22 mouse cellular contexts compared by ENCODE assay signal in the genomic region with DNA sequence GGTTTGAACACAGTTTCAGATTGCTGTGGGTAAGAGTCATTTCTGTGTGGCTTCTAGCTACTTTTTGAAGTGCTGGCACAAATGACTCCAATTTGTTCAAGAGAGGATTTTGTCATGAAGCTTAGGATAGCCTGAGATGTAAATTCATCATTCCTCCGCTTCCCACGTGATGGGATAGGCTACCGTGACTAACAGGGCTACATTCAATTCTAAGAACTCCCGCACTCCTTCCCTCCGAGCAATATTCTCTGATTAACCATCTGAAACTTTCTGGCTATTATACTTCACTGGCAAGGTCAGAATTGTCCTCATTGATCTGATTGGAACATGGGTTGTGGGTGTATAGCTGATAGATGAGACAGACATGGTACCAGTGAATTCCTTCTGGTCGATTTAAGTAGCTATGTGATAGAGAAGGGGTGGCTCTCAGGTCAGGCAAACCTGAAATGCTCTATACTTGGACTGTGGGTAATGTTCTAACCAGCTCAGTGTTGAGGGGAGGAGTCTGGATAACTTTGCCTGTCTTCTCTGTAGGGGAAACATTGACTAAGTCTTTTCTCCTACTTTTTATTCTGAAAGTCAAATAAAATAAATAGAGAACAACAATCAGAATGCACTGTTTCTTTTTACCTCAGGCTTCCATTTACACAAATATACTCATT.
DNase-seq lines count a peak whose midpoint lies in the region; ATAC-seq and TF ChIP-seq lines count a peak whose summit lies in the region.
"Had no signal": no experiment of that assay in that cellular context is flagged by ENCODE, and none has a peak within 500 bp of the region (broad histone marks: within the 10 kb centered on the region; RNA-seq: fewer than 3 reads in every experiment).

No protein-coding gene starts in this region.

- TF ChIP-seq CTCF in kidney, postnatal 0 days (IDR thresholded peaks at IDR 0.05; ENCODE audit: low read depth): no peak

- ATAC-seq in midbrain, embryonic 11.5 days (ENCODE audit: low FRiP score): peak; percentile 55
- no peak; the same call in 1 of the 2 replicates for ATAC-seq in midbrain, embryonic 16.5 days
- 0 out of 2 replicates have a peak, but pooled peaks have one; percentile 39 for ATAC-seq in kidney, postnatal 0 days (replicated peaks; ENCODE audit: low FRiP score, low read depth)
- ATAC-seq in cerebellum, adult (ENCODE audit: insufficient number of reproducible peaks, low FRiP score, low TSS enrichment): no peak
- ATAC-seq: forebrain, embryonic 14.5 days had no signal

- no peak overlapping the region for H3K27ac ChIP-seq in midbrain, embryonic 11.5 days (ENCODE audit: low read depth, low read length)
- H3K27ac ChIP-seq in midbrain, embryonic 16.5 days (ENCODE audit: low read length): no peak overlapping the region
- H3K27ac ChIP-seq in kidney, postnatal 0 days: no peak overlapping the region
- H3K27ac ChIP-seq: embryonic facial prominence, embryonic 15.5 days; forebrain, embryonic 10.5 days; gastrocnemius, adult 2 months had no signal

- H3K36me3 ChIP-seq in midbrain, embryonic 11.5 days (ENCODE audit: control insufficient read depth, insufficient read depth, low read length): no peaks in the 10 kb centered on the region
- H3K36me3 ChIP-seq in midbrain, embryonic 16.5 days (ENCODE audit: control insufficient read depth, insufficient read depth, low read length): no peaks in the 10 kb centered on the region
- H3K36me3 ChIP-seq in kidney, postnatal 0 days (ENCODE audit: insufficient read depth, low read length): no peaks in the 10 kb centered on the region
- H3K36me3 ChIP-seq: embryonic facial prominence, embryonic 15.5 days; forebrain, embryonic 10.5 days; heart, embryonic 12.5 days had no signal

- H3K27me3 ChIP-seq in midbrain, embryonic 11.5 days (ENCODE audit: control insufficient read depth, insufficient read depth, low read length): no peaks in the 10 kb centered on the region
- no peaks in the 10 kb centered on the region for H3K27me3 ChIP-seq in midbrain, embryonic 16.5 days (ENCODE audit: control insufficient read depth, insufficient read depth, low read depth, low read length)
- no peaks in the 10 kb centered on the region for H3K27me3 ChIP-seq in kidney, postnatal 0 days (ENCODE audit: insufficient read depth, low read length)
- H3K27me3 ChIP-seq: embryonic facial prominence, embryonic 15.5 days; heart, embryonic 12.5 days had no signal

- no peak overlapping the region for H3K4me2 ChIP-seq in midbrain, embryonic 11.5 days
- H3K4me2 ChIP-seq in midbrain, embryonic 16.5 days (ENCODE audit: low read length): no peak overlapping the region
- no peak overlapping the region for H3K4me2 ChIP-seq in kidney, postnatal 0 days (ENCODE audit: low read length)
- H3K4me2 ChIP-seq: embryonic facial prominence, embryonic 15.5 days; heart, embryonic 12.5 days had no signal

- no peak for DNase-seq in midbrain, embryonic 11.5 days (ENCODE audit: low spot score, missing footprints)
- DNase-seq in kidney, adult 9 months: peak; percentile 78
- DNase-seq in kidney, postnatal 0 days (ENCODE audit: low spot score): no peak
- DNase-seq in kidney, postnatal 36 days: peak; percentile 22 to 63
- no peak for DNase-seq in adrenal gland, adult 18-20 months (ENCODE audit: low spot score in 2 of 2)
- DNase-seq in layer of hippocampus, adult 9-10 months (ENCODE audit: low spot score): no peak
- DNase-seq: adrenal gland, adult 8-10 months; adrenal gland, postnatal 36 days; cerebellum, adult 11 months; cerebellum, adult 8-10 months; cerebellum, postnatal 14 days; embryo, embryonic 11 days; gastrocnemius, adult 2 months; gastrocnemius, postnatal 25 days; heart, postnatal 36 days had no signal

- H3K9me3 ChIP-seq in midbrain, embryonic 11.5 days (ENCODE audit: control insufficient read depth, low read length): no peaks in the 10 kb centered on the region
- no peaks in the 10 kb centered on the region for H3K9me3 ChIP-seq in midbrain, embryonic 16.5 days (replicated peaks; ENCODE audit: control insufficient read depth, low read length, poor library complexity, severe bottlenecking)
- H3K9me3 ChIP-seq in kidney, postnatal 0 days (replicated peaks; ENCODE audit: low read length): no peaks in the 10 kb centered on the region
- H3K9me3 ChIP-seq: embryonic facial prominence, embryonic 15.5 days; forebrain, embryonic 10.5 days; heart, embryonic 12.5 days had no signal

- no peak overlapping the region for H3K9ac ChIP-seq in midbrain, embryonic 11.5 days (ENCODE audit: low read length)
- no peak overlapping the region for H3K9ac ChIP-seq in midbrain, embryonic 16.5 days (ENCODE audit: low read depth, low read length)
- no peak overlapping the region for H3K9ac ChIP-seq in kidney, postnatal 0 days (ENCODE audit: low read depth, low read length)
- H3K9ac ChIP-seq: embryonic facial prominence, embryonic 15.5 days; heart, embryonic 12.5 days had no signal

- no peak overlapping the region for H3K4me3 ChIP-seq in midbrain, embryonic 11.5 days (ENCODE audit: low read depth, low read length)
- no peak overlapping the region for H3K4me3 ChIP-seq in midbrain, embryonic 16.5 days (ENCODE audit: low read depth, low read length)
- H3K4me3 ChIP-seq in kidney, postnatal 0 days (replicated peaks; ENCODE audit: low read depth, low read length): no peak overlapping the region
- H3K4me3 ChIP-seq: embryonic facial prominence, embryonic 15.5 days; erythroblast, embryonic 14.5 days; forebrain, embryonic 10.5 days; gastrocnemius, adult 2 months; heart, embryonic 12.5 days had no signal

- 53% methylated on average over 6 of the region's 6 CpGs for WGBS in midbrain, embryonic 11.5 days
- WGBS in midbrain, embryonic 16.5 days: 47% methylated on average over 6 of the region's 6 CpGs
- WGBS in kidney, postnatal 0 days: 60% methylated on average over 6 of the region's 6 CpGs

- peaks cover 2% of the 10 kb centered on the region; the same call in 1 of the 2 replicates for H3K4me1 ChIP-seq in midbrain, embryonic 11.5 days (ENCODE audit: control insufficient read depth, insufficient read depth, low read length)
- H3K4me1 ChIP-seq in midbrain, embryonic 16.5 days (ENCODE audit: control insufficient read depth, insufficient read depth, low read length): no peaks in the 10 kb centered on the region
- H3K4me1 ChIP-seq in kidney, postnatal 0 days (replicated peaks; ENCODE audit: insufficient read depth, low read length): no peaks in the 10 kb centered on the region
- H3K4me1 ChIP-seq: embryonic facial prominence, embryonic 15.5 days; heart, embryonic 12.5 days had no signal

Comparison
In these comparisons a context has a peak if more than half of its experiments do, and no peak if none do; other contexts are left out.
1. ATAC-seq: peak in midbrain, embryonic 11.5 days (single experiment) and kidney, postnatal 0 days (single experiment); none in midbrain, embryonic 16.5 days (single experiment) and cerebellum, adult (single experiment).
2. DNase-seq: peak in kidney, adult 9 months (single experiment) and kidney, postnatal 36 days (2 of 2); none in midbrain, embryonic 11.5 days (single experiment), kidney, postnatal 0 days (single experiment), adrenal gland, adult 18-20 months (0 of 2) and layer of hippocampus, adult 9-10 months (single experiment).